Mouse (Mus musculus): Measurements from ENCODE around the gene Cep135.

DNA sequence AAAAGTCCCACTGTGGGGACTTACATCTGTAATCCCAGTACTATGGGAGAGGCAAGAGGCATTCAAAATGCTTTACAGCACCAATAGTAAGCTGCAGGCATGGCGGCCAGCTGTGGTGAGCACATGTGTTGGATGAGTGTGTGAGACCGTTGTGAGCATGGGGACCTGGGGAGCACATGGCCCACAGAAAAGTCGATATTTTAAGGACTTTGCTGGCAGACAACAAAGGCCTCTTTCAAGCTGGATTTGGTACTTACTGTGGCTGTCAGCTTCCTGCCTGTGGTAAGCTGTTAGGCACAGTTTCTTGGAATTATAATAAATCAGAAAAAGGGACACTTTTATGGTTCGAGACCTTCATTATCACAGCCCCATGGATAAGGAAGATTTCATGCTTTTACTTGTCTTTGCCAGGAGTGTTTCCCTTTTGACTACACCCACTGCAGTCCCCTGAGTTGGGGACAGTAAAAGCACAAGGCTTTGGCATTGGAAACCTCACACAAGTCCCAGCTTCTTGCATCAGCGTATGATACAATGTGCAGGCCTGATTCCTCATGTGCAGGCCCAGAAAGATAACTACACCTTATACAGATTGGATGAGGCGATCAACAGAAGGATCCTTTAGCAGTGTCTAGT is 24.5 kb downstream of the Cep135 start:
- TF ChIP-seq CHD2 (IDR thresholded peaks at IDR 0.05; ENCODE audit: low read depth, low read length) (no peak), HCFC1 (IDR thresholded peaks at IDR 0.05; ENCODE audit: borderline replicate concordance, insufficient read depth, low read length) (no peak)
